Mouse (Mus musculus) cortical plate, adult 2 months (tissue): ENCODE results near the gene Odf3l1.

Source experiments
- CTCF ChIP-seq: fragments of 200-500 bp; IDR thresholded peaks from 2 replicates; pipeline ENCODE4 v1.5.1; 2011; ENCODE audit warnings: mild to moderate bottlenecking, control low read depth, low read length; ENCODE audit not compliant: insufficient read depth; ENCODE audit errors: extremely low read depth
- POLR2A ChIP-seq: fragments of 200-500 bp; IDR thresholded peaks from 2 replicates; pipeline ENCODE4 v1.6.1; 2011; ENCODE audit warnings: mild to moderate bottlenecking, low read length, control low read depth; ENCODE audit not compliant: insufficient read depth; ENCODE audit errors: extremely low read depth

DNA sequence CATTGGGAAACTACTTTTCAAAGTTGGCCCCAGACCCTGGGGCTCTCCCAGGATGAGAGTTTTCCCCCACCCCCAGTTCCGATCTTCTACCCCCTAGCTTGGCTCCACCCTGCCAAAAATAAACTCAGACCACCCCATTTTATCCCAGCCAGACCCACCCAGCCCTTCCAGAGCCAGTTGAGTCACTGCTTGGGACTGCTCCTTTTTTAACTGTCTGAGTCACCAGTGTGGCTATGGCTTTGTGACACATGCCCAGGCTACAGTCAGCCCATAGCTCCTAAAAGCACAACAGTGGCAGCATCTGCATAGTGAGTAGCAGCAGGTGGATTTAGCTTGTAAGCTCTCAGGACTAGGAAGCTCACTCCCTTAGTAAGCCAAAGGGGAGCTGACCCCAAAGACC, 8.6 kb upstream of the Odf3l1 start:
- TF ChIP-seq CTCF (no peak), POLR2A (no peak)
